Mouse (Mus musculus) CH12.LX (cell line): ENCODE measurements at regions not wholly inside any gene's neighbourhood (a gene's known extent, or its start where the extent isn't known, plus 50 kb on each side); places are given as distances from the start of the nearest gene placed in this dataset.

Experiments
- DNase-seq: peaks from one replicate; pipeline ENCODE4 v3.0.0-alpha.2; 2013; ENCODE audit errors: extremely low read depth
- H3K27ac ChIP-seq: 2 replicates; pipeline ENCODE4 v1.5.1; 2012; ENCODE audit warnings: low read depth, mild to moderate bottlenecking, control low read depth, moderate library complexity; ENCODE audit not compliant: insufficient read depth
- H3K27me3 ChIP-seq: replicated peaks from 2 replicates; pipeline ENCODE3; 2012; ENCODE audit warnings: inconsistent platforms
- H3K36me3 ChIP-seq, 2 experiments: replicated peaks in 1 of 2; 2 replicates each; pipeline versions ENCODE3 to v1.6.1; 2012; ENCODE audit warnings: inconsistent platforms in 1 of 2, low read length in 1 of 2, mild to moderate bottlenecking in 1 of 2, mixed read lengths in 1 of 2, moderate library complexity in 1 of 2; ENCODE audit not compliant: control insufficient read depth in 1 of 2, insufficient read depth in 1 of 2
- H3K4me1 ChIP-seq, 2 experiments: 2 replicates each; pipeline ENCODE4 v1.6.1; 2012; ENCODE audit warnings: inconsistent platforms in 1 of 2, moderate library complexity in 1 of 2; ENCODE audit not compliant: insufficient read depth in 2 of 2, control insufficient read depth in 1 of 2
- H3K4me2 ChIP-seq: 2 replicates; pipeline ENCODE4 v1.6.1; 2012; ENCODE audit warnings: low read depth, mild to moderate bottlenecking, control low read depth; ENCODE audit not compliant: poor library complexity, insufficient read depth, severe bottlenecking
- H3K4me3 ChIP-seq, 3 experiments: fragments of 150-350 bp in 1 of 3; sonication (generic) in 1 of 3; replicated peaks in 1 of 3; 2 replicates each; pipeline versions ENCODE3 to v1.5.1; 2011 to 2012; ENCODE audit warnings: low read depth in 2 of 3, low read length in 2 of 3, mild to moderate bottlenecking in 2 of 3, moderate library complexity in 2 of 3, control low read depth in 1 of 3, improper control_type of control experiment in 1 of 3, inconsistent platforms in 1 of 3, mixed read lengths in 1 of 3; ENCODE audit not compliant: poor library complexity in 1 of 3
- H3K79me2 ChIP-seq: replicated peaks from 2 replicates; pipeline ENCODE4 v1.6.1; 2012; ENCODE audit warnings: mild to moderate bottlenecking, moderate library complexity; ENCODE audit not compliant: control insufficient read depth, poor library complexity, insufficient read depth, severe bottlenecking; ENCODE audit errors: extremely low read depth
- H3K9ac ChIP-seq: 2 replicates; pipeline ENCODE4 v1.6.1; 2012; ENCODE audit warnings: low read depth, mild to moderate bottlenecking, control low read depth, moderate library complexity; ENCODE audit not compliant: insufficient read depth
- H3K9me3 ChIP-seq: replicated peaks from 2 replicates; pipeline ENCODE3; 2012; ENCODE audit warnings: low read length, inconsistent platforms, mixed read lengths
- CHD1 ChIP-seq: IDR thresholded peaks from 2 replicates; pipeline ENCODE4 v1.6.1; 2012; ENCODE audit warnings: low read depth, low read length, improper control_type of control experiment, inconsistent platforms
- CHD2 ChIP-seq: IDR thresholded peaks from 2 replicates; pipeline ENCODE4 v1.6.1; 2011; ENCODE audit warnings: low read length, improper control_type of control experiment
- CTCF ChIP-seq, 2 experiments: IDR thresholded peaks in 1 of 2; conservative IDR thresholded peaks in 1 of 2; 2 replicates each; pipeline ENCODE4 v1.5.1; 2011 to 2012; ENCODE audit warnings: low read depth in 2 of 2, low read length in 2 of 2, improper control_type of control experiment in 1 of 2, inconsistent platforms in 1 of 2, mild to moderate bottlenecking in 1 of 2, moderate library complexity in 1 of 2
- E2F4 ChIP-seq: IDR thresholded peaks from 2 replicates; pipeline ENCODE4 v1.6.1; 2011; ENCODE audit warnings: low read depth, low read length, improper control_type of control experiment; ENCODE audit not compliant: insufficient replicate concordance
- ETS1 ChIP-seq: conservative IDR thresholded peaks from 2 replicates; pipeline ENCODE4 v1.6.1; 2012; ENCODE audit warnings: low read depth, mild to moderate bottlenecking, inconsistent platforms, low read length, improper control_type of control experiment, moderate library complexity
- GABPA ChIP-seq: IDR thresholded peaks from 2 replicates; pipeline ENCODE4 v1.6.1; 2012; ENCODE audit warnings: low read depth, low read length, improper control_type of control experiment, inconsistent platforms; ENCODE audit not compliant: insufficient replicate concordance
- IRF4 ChIP-seq: IDR thresholded peaks from 2 replicates; pipeline ENCODE4 v1.6.1; 2014; ENCODE audit warnings: low read depth, mild to moderate bottlenecking, inconsistent platforms, low read length, improper control_type of control experiment
- JUN ChIP-seq: IDR thresholded peaks from 2 replicates; pipeline ENCODE4 v1.6.1; 2011; ENCODE audit warnings: low read depth, mild to moderate bottlenecking, low read length, improper control_type of control experiment, moderate library complexity; ENCODE audit not compliant: insufficient read depth
- KAT2A ChIP-seq: IDR thresholded peaks from 2 replicates; pipeline ENCODE4 v1.6.1; 2012; ENCODE audit warnings: low read length, improper control_type of control experiment, inconsistent platforms; ENCODE audit not compliant: insufficient replicate concordance
- MAFK ChIP-seq: IDR thresholded peaks from 2 replicates; pipeline ENCODE4 v1.6.1; 2011; ENCODE audit warnings: low read length, improper control_type of control experiment; ENCODE audit not compliant: insufficient replicate concordance
- MEF2A ChIP-seq: IDR thresholded peaks from 2 replicates; pipeline ENCODE4 v1.6.1; 2014; ENCODE audit warnings: low read depth, mild to moderate bottlenecking, inconsistent platforms, low read length, improper control_type of control experiment, borderline replicate concordance
- NELFE ChIP-seq: IDR thresholded peaks from 2 replicates; pipeline ENCODE4 v1.6.1; 2011; ENCODE audit warnings: low read depth, low read length, improper control_type of control experiment
- PAX5 ChIP-seq: IDR thresholded peaks from 2 replicates; pipeline ENCODE4 v1.6.1; 2012; ENCODE audit warnings: low read length, inconsistent platforms, mixed read lengths
- POLR2A ChIP-seq: IDR thresholded peaks from 2 replicates; pipeline ENCODE4 v1.6.1; 2011; ENCODE audit warnings: low read depth, mild to moderate bottlenecking, improper control_type of control experiment, low read length
- POLR2AphosphoS2 ChIP-seq: IDR thresholded peaks from 2 replicates; pipeline ENCODE4 v1.6.1; 2011; ENCODE audit warnings: low read depth, low read length, improper control_type of control experiment
- RAD21 ChIP-seq: IDR thresholded peaks from 2 replicates; pipeline ENCODE4 v1.6.1; 2011; ENCODE audit warnings: low read depth, mild to moderate bottlenecking, low read length, improper control_type of control experiment, moderate library complexity
- RCOR1 ChIP-seq: conservative IDR thresholded peaks from 2 replicates; pipeline ENCODE4 v1.6.1; 2012; ENCODE audit warnings: low read depth, mild to moderate bottlenecking, inconsistent platforms, low read length, improper control_type of control experiment
- SIN3A ChIP-seq: IDR thresholded peaks from 2 replicates; pipeline ENCODE4 v1.6.1; 2012; ENCODE audit warnings: low read length, improper control_type of control experiment, inconsistent platforms
- SMC3 ChIP-seq: IDR thresholded peaks from 2 replicates; pipeline ENCODE4 v1.6.1; 2011; ENCODE audit warnings: low read depth, low read length, improper control_type of control experiment
- TBP ChIP-seq: conservative IDR thresholded peaks from 2 replicates; pipeline ENCODE4 v1.6.1; 2011; ENCODE audit warnings: low read depth, low read length, improper control_type of control experiment
- TCF12 ChIP-seq: IDR thresholded peaks from 2 replicates; pipeline ENCODE4 v1.6.1; 2014; ENCODE audit warnings: low read depth, mild to moderate bottlenecking, inconsistent platforms, low read length, improper control_type of control experiment
- USF2 ChIP-seq: conservative IDR thresholded peaks from 2 replicates; pipeline ENCODE4 v1.6.1; 2011; ENCODE audit warnings: low read depth, low read length, improper control_type of control experiment
- ZC3H11A ChIP-seq: IDR thresholded peaks from 2 replicates; pipeline ENCODE4 v1.6.1; 2012; ENCODE audit warnings: low read depth, mild to moderate bottlenecking, inconsistent platforms, low read length, improper control_type of control experiment
- ZMIZ1 ChIP-seq: IDR thresholded peaks from 2 replicates; pipeline ENCODE4 v1.6.1; 2012; ENCODE audit warnings: low read depth, mild to moderate bottlenecking, inconsistent platforms, low read length, improper control_type of control experiment
- ZNF384 ChIP-seq: IDR thresholded peaks from 2 replicates; pipeline ENCODE4 v1.6.1; 2012; ENCODE audit warnings: low read depth, low read length, improper control_type of control experiment, inconsistent platforms
- dilution Hi-C: fragments of 300-500 bp; cut with MboI; formaldehyde crosslinking; loops from 2 replicates; pipeline ENCODE4 v1.14.3; 2020; ENCODE audit warnings: low sequenced_read_pairs; ENCODE audit not compliant: extremely low pct_unique_long_range_greater_than_20kb, extremely low pct_ligation_motif_present
- in situ Hi-C: fragments of 300-500 bp; cut with MboI; formaldehyde crosslinking; loops from 3 replicates; pipeline ENCODE4 v1.14.3; 2019; ENCODE audit warnings: low sequenced_read_pairs, low pct_ligation_motif_present, low pct_unique_long_range_greater_than_20kb, mixed read lengths

DNA sequence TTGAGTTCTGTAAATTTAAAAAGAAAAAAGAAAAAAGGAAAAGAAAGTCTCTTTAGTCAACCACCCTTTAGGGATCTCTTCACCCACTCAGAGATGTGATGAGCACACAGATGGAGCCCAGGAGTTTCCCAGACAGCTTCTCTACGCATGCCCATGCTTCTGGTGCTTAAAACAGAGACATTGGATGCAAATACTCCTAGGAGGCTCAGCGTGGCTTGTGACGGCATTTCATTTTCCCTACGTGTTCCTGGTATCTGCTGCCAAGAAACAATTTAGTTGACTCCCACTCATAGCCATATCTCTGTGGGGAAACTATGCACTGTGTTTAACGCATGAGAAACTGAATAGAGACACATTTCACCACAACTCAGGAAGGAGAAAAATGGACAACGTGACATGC lies 345.6 kb upstream of the Nr2f2 start:
- no peaks in the 10 kb centered on the region for H3K27me3 ChIP-seq
- H3K4me1 ChIP-seq = no peaks in the 10 kb centered on the region
- no peaks in the 10 kb centered on the region for H3K36me3 ChIP-seq
- peaks cover 66% of the 10 kb centered on the region for H3K9me3 ChIP-seq
- in situ Hi-C loops = no loop called here
- H3K4me2 ChIP-seq = no peak overlapping the region
- dilution Hi-C loops = no loop called here
- H3K79me2 ChIP-seq = no peaks in the 10 kb centered on the region
- DNase-seq = no peak
- no peak overlapping the region for H3K27ac ChIP-seq
- no peak overlapping the region for H3K9ac ChIP-seq
- TF ChIP-seq RAD21 (no peak), CHD1 (no peak), ZNF384 (no peak), MAFK (no peak), KAT2A (no peak), CHD2 (no peak), USF2 (no peak), IRF4 (no peak), TBP (no peak), PAX5 (no peak), GABPA (no peak), POLR2AphosphoS2 (no peak), NELFE (no peak), TCF12 (no peak), ETS1 (no peak), SIN3A (no peak), JUN (no peak), RCOR1 (no peak), ZMIZ1 (no peak)
- TF ChIP-seq, all 38 proteins: peak for 0
- H3K4me3 ChIP-seq = no peak overlapping the region

DNA sequence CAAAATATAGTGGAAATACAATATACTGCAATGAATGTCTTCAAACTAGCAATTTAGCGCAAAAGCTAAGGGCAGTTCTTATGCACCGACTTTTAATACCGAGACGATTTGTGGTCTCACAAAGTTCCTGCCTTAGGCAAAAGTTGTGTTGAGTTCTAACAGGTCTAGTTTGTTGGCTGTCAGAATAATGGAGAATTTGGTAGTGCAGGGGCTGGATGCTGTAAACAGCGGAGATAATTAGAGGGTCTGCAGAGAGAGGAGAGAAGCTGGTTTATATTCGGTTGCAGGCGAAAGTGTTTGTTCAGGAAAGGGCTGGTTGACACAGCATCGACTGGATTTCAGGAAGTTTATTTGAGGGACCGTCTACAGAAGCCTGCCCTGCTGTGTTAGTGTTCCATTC lies 339.7 kb upstream of the Nr2f2 start:
- no peaks in the 10 kb centered on the region for H3K79me2 ChIP-seq
- no peak overlapping the region for H3K4me3 ChIP-seq
- no peaks in the 10 kb centered on the region for H3K27me3 ChIP-seq
- no peaks in the 10 kb centered on the region for H3K36me3 ChIP-seq
- DNase-seq = no peak
- H3K4me2 ChIP-seq = no peak overlapping the region
- H3K4me1 ChIP-seq = no peaks in the 10 kb centered on the region
- in situ Hi-C loops (no loop called here), dilution Hi-C loops (no loop called here)
- H3K27ac ChIP-seq = no peak overlapping the region
- no peak overlapping the region for H3K9ac ChIP-seq
- H3K9me3 ChIP-seq = peaks cover 60% of the 10 kb centered on the region
- TF ChIP-seq MEF2A (no peak), POLR2A (no peak), ZNF384 (no peak), CHD1 (no peak), SIN3A (no peak), POLR2AphosphoS2 (no peak), CTCF (conservative IDR thresholded peaks at IDR 0.05 in 1 of 2, IDR thresholded peaks at IDR 0.05 in 1 of 2; ENCODE audit: low read depth in 2 of 2, low read length in 2 of 2) (no peak), ETS1 (no peak), ZC3H11A (no peak), SMC3 (no peak), PAX5 (no peak), E2F4 (no peak), KAT2A (no peak), RAD21 (no peak), IRF4 (no peak)
